Mouse (Mus musculus) layer of hippocampus, adult 8-10 months (tissue): ENCODE measurements around the gene Smim27. TPM values are rescaled to one million over a fixed set of nuclear protein-coding genes. Genes with fewer than 3 reads are reported as not detected.

Source experiments
- DNase-seq, 2 experiments: peaks; one replicate each; pipeline ENCODE4 v3.0.0; 2022; ENCODE audit warnings: low spot score in 2 of 2
- total RNA-seq, 4 experiments: library from RNA; stranded (reverse); gene quantifications; 2 replicates each; pipeline ENCODE4 v1.2.4; 2022

Smim27 gene
- 10 to 100 TPM; 11.1 to 27.8 (median 17.2) TPM for total RNA-seq

DNA sequence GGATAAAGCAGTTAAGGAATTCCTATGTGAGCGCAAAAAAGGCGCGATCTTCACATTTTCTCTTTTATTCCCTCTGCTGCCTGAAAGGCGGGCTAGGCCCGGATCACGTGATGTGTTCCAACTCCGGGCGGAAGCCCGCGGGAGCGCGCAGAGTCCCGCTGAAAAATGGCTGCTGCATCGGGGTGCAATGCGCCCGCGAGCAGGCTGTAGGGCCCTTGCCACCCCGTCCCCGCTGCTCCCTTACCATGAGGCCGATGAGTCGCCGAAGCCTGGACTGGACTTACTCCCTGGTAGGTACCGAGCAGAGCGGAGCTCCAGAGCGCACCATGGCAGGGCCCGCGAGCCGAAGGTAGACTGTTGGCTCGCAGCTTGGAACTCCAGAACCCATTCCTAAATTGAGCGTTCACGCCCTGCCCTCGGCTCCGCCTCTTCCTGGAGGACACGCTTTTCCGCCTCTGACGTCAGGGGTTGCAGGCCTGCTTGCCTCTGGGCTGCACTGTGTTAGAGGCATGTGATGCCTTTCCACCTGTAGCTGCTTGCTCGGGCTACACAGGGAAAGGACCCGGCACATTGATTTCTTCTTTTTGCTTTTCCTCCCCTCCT, at the start of gene Smim27, which contains the start of gene Topors:
Smim27 (plus strand) TSS at position 150 of the 603 bp plus-strand sequence.
Topors (minus strand) TSS at position 421 of the 603 bp plus-strand sequence.
- peak; percentile 93 to 94 for DNase-seq

- no peak for DNase-seq
Observed at GRCm38 (mm10) chr4:40220437-40220836, 48.9 kb upstream of the Smim27 start.

GRCm38 (mm10) chr4:40221004-40221760, 48.2 kb upstream of the Smim27 start:
- DNase-seq: no peak

GRCm38 (mm10) chr4:40221876-40222585, 47.3 kb upstream of the Smim27 start:
- DNase-seq: no peak

DNA sequence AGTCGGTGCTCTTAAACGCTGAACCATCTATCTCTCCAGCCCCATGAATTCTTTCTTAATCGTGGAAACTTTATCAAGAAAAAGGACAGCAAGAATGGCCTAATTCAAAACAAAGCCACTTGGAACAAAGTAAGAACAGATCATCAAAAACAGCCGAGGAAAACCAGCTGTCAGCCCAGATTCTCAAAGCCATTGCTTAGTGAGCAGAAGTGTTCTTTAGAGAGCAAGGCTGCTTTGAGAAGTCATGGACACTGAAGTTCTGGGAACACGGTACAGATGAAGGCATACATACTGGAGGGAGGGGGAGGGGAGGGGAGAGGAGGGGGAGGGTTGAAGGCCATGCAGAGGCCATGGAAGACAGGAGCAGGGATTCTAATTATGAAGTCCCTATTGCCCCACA, 43.3 kb upstream of the Smim27 start:
- DNase-seq: no peak

DNA sequence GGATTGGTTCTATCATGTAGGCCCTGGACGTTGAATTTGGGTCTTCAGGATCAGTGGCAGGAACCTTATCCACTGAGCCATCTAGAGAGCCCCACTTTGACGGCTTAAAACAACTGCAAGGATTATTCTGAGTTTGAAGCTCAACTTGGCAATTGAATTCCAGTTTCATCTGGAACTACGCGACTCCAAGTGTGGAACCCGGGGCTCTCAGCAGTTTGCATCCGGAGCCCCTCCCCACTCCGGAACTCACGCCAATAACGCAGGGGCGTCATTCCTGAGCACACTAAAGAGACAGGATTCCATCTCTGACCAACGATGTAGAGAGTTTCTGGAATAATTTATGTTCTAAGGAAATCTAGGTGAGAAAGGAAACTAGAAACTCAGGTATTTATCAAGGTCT, 42.2 kb upstream of the Smim27 start:
- no peak for DNase-seq

DNA sequence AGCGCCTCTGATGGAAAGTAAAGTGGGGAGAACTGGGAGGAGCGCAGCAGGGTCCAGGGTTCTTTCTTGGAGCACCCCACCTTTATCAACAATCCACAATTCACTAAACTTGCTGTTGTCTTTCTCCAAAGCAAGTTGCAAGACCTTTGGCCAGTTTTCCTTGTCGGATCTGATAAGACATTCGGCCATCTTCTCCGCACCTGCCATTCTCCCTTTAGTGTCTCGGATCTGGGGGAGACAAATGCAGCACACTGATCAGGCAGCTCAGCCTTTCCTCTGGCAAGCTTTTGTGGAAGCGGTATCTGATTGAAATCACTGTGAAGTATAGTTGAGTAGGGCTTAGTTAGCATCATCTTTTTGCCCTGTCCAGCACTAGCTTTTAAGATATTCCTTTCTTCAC, 41.5 kb upstream of the Smim27 start:
- DNase-seq: no peak

DNA sequence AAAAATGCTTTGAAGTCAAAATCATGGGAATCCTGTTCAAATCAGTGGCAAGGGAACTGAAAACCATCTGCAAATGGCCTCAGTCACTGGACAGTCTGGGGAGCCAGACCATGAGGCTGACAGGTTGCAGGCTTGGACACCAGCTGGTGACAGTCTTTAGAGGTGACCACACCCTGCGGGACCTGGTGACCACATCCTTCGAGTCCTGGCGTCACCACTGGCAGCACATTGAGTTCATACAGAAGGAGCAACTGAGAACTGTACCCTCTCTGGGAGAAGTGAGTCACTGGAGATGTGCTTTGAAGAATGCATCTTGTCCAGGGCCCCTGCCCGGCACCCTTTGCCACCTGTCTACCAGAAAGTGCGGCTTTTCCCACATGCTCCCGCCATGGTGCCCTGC, 39.7 kb upstream of the Smim27 start:
- DNase-seq: no peak

- DNase-seq: no peak
Observed at GRCm38 (mm10) chr4:40233062-40233664, 36.2 kb upstream of the Smim27 start.

DNA sequence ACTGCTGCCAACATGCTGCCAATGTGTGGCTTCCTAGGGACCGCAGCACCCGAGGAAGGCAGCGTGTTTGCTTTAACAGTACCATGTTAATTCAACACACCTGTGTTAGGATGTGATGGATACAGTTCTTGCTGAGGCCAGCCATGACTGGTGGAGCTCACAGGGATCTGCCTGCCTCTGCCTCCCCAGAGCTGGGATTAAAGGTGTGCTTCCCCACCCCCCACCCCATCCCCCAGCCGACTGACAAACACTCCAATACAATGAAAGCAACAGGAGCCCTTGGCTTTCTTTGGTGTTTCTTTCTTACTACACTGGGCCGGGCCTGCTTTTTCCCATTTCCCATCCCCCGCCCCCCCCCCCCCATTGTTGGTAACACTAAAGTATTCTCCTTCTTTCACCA, 35.1 kb upstream of the Smim27 start:
- no peak for DNase-seq

DNA sequence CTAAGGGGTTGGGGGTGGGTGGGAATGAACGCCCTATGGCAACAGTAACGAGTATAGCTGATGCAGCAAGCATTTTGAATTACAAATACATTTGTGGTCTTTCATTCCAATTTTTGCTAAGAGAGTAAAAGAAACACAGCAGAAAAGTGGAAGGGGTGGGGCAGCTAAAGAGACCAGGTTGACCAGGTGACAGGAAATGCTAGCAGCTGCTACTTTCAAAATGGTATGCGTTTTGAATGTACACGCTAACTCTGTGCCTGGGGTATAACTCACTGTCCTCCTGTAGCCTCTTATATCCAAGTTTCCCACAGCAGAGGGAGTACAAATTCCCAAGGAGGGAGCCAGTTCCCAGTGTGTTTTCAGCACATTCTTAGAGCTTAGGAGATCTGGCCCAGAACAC, 32.5 kb upstream of the Smim27 start:
- DNase-seq: no peak

DNA sequence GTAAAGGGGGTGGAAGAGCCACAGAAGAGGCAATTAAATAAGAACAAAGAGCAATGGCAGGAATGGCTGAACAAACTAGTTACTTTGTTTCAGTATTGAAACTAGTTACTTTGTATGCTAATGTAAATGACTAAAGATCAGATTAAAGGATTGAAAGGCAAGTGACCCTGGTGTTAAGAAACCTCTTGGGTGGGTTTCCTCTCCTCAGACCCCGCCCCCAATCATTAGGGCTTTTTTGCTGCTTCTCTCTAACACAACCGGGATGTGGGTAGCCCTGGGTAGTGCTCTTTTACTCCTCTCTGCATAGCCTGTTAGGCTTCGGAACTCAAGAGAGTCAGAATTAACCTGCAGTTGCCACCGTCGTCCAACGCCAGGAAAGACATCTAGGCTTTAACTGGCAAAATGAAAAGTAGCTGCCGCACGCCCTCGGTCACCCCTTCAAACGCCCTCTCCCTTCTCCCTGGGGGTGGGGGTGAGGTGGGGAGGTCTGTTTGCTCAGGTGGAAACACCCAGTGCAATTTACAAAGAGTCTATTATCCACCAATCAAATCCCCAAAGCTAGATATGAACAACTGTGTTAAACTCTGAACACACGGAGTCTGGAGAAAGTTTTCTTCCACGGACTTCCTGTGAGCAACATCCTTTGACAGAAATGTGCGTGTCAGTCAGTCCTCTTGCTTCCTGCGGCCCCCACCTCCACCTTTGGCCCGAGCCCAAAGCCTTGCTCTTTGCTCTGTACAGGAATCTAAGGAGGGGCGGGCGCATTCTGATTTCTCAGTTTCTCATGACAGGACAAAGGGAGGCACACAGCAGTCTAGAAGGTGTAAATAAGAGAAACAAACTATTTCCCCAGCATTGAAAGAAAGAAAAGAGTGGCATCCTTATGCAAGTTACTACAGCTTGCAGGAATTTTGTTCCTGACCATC, 30.6 kb upstream of the Smim27 start:
- no peak for DNase-seq

DNA sequence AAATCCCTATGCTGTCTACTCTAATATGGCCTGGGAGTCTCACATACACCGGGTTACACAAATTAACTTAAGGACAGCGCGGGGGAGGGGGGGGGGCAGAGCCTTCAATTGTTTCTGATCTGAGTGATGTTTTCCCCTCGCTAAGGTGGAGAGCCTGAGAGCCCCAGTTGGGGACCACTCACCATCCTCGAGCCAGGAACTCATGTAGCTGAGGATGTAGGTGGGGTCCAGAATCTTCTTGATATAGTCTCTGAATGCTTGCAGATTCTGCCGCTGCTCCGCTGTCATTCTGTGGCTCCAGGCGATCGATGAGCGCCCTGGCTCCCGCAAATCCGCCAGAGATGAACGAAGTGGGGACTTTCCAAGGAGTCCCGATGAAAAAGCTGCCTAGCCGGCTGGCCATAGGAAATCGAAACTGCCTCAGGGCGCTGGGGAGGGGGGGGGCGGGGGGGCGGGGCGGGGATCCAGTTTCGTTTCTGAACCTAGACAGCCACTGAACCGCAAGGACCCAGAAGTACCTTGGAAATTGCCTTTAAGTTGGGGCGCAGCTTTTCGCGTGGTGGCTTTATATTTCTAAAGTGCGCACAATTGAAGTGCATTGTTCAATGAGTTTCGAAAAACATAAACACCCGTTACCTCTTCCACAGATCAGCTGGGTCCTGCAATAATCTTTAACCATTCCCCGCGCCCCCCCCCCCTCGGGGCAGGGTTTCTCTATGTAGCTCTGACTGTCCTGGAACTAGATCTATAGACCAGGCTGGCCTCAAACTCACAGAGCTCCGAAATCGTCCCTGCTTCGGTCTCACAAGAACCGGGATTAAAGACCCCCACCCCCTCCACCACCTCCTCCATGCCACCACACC, 29.7 kb upstream of the Smim27 start, which contains the start of gene Ddx58:
Ddx58 (minus strand) TSS at position 420 of the 863 bp plus-strand sequence.
- no peak for DNase-seq

- no peak for DNase-seq
Observed at GRCm38 (mm10) chr4:40240272-40240744, 29.1 kb upstream of the Smim27 start.

DNA sequence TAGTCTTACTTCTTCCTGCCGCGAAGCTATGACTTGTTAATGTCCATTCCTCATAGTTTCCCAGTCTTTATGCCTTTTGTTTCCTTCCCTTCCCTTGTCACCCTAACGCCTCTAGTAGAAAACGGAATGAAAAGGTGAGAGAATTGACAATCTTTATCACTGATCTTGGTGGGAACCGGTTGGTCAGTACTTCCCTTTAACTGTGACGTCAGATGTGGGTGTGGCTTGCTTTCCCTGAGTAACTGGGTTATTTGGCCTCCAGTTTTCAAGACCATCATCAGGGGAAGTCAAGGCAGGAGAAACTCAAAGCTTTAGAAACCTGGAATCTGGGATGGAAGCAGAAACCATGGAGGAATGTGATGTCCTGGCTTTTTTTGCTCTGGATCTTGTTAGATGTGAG, 27.5 kb upstream of the Smim27 start:
- no peak for DNase-seq

GRCm38 (mm10) chr4:40243006-40243405, 26.4 kb upstream of the Smim27 start:
- no peak for DNase-seq

GRCm38 (mm10) chr4:40244035-40244434, 25.3 kb upstream of the Smim27 start:
- no peak for DNase-seq

GRCm38 (mm10) chr4:40250984-40251383, 18.4 kb upstream of the Smim27 start:
- DNase-seq: no peak

DNA sequence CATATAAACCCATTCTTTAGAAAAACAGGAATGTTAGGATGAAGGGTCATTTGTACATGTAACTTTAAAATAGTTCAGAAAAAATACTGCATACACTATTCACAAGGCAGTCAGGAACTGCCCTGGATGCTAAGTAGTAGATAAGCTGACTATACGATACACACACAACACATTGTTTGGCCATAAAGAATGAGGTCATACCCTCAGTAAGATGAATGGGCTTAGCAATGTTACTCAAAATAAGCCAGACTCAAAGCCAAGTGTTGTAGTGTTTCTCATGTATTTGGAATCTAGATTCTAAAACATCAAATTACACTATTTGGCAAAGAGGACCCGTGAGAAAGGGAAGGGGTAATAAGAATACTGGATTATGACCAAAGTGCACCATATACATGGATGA, 15.6 kb upstream of the Smim27 start:
- no peak for DNase-seq
